Mouse (Mus musculus) right cerebral cortex, postnatal 10 days (tissue): ENCODE results near the gene Eif3j1.

Experiments
- DNase-seq, 2 experiments: peaks; one replicate each; pipeline ENCODE4 v3.0.0; 2021; ENCODE audit warnings: low spot score in 2 of 2

The Eif3j1 gene

GRCm38 (mm10) chr2:122027862-122028755 lies at the start of gene Eif3j1:
TSS of gene Eif3j1 (plus strand) at chr2:122028546.
- DNase-seq = peak; percentile 92 to 93

- no peak for DNase-seq
These were observed 32.6 kb upstream of the Eif3j1 start for GRCm38 (mm10) chr2:121995738-121996137.

GRCm38 (mm10) chr2:122008832-122009231 lies 19.5 kb upstream of the Eif3j1 start:
- no peak for DNase-seq

- DNase-seq = no peak
These were observed 16.9 kb upstream of the Eif3j1 start for GRCm38 (mm10) chr2:122011441-122011840.

- no peak for DNase-seq
These were observed 9.6 kb upstream of the Eif3j1 start for GRCm38 (mm10) chr2:122018705-122019104.

- DNase-seq = no peak
These were observed 6.1 kb upstream of the Eif3j1 start for GRCm38 (mm10) chr2:122022284-122022683.

- DNase-seq = peak in 1 of 2 experiments; percentile 26
These were observed 1.3 kb upstream of the Eif3j1 start for GRCm38 (mm10) chr2:122027091-122027490.

- DNase-seq = peak; percentile 50 to 59
These were observed 682 bp downstream of the Eif3j1 start for GRCm38 (mm10) chr2:122028756-122029700.

- DNase-seq = no peak
These were observed 3.6 kb downstream of the Eif3j1 start for GRCm38 (mm10) chr2:122031970-122032369.

GRCm38 (mm10) chr2:122036064-122036463 lies 7.7 kb downstream of the Eif3j1 start:
- DNase-seq = no peak

- DNase-seq = no peak
These were observed 15.6 kb downstream of the Eif3j1 start for GRCm38 (mm10) chr2:122043926-122044325.

- DNase-seq = no peak
These were observed 31.2 kb downstream of the Eif3j1 start for GRCm38 (mm10) chr2:122059365-122060115.

- peak; percentile 50 to 62 for DNase-seq
These were observed 37.0 kb downstream of the Eif3j1 start for GRCm38 (mm10) chr2:122065200-122065969.

GRCm38 (mm10) chr2:122066241-122066640 lies 37.9 kb downstream of the Eif3j1 start:
- no peak for DNase-seq

GRCm38 (mm10) chr2:122069144-122069912 lies 41.0 kb downstream of the Eif3j1 start:
- DNase-seq = no peak

GRCm38 (mm10) chr2:122069922-122070321 lies 41.6 kb downstream of the Eif3j1 start:
- DNase-seq = no peak

GRCm38 (mm10) chr2:122081728-122082456 lies 53.5 kb downstream of the Eif3j1 start:
- DNase-seq = no peak

GRCm38 (mm10) chr2:122086446-122086845 lies 58.1 kb downstream of the Eif3j1 start:
- DNase-seq = no peak

GRCm38 (mm10) chr2:122093844-122094243 lies 65.5 kb downstream of the Eif3j1 start:
- DNase-seq = no peak
